Mouse (Mus musculus) fat pad, adult 2 months (tissue): ENCODE results near the gene Fyn.

ENCODE experiments used
- DNase-seq: peaks from one replicate; pipeline ENCODE4 v3.0.0-alpha.2; 2011; ENCODE audit warnings: low read depth, low spot score; ENCODE audit errors: extremely low read depth

Fyn gene

DNA sequence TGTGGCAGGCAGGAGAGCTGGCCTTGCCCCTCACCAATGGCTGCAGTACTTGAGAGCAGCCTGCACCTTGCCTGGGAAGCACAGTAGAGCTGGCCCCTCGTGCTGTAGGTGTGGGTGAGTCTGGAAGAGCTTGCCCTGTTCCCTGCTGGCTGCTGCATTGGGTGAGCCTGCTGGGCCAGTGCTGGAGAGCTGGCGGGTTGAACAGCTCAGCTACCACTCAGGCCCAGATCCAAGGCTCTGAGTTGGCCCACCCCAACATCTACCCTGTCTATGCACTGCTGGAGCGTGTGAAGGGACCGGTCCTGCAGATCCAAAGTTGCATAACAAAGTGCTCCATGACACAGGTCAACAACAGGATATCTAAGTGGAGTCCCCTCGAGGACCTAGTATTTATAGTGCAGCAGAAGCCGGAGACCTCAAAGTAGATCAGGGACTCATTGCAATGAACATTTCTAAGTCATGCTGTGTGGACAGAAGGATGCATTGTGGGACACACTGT, 41.5 kb downstream of the Fyn start:
- DNase-seq, result no peak

DNA sequence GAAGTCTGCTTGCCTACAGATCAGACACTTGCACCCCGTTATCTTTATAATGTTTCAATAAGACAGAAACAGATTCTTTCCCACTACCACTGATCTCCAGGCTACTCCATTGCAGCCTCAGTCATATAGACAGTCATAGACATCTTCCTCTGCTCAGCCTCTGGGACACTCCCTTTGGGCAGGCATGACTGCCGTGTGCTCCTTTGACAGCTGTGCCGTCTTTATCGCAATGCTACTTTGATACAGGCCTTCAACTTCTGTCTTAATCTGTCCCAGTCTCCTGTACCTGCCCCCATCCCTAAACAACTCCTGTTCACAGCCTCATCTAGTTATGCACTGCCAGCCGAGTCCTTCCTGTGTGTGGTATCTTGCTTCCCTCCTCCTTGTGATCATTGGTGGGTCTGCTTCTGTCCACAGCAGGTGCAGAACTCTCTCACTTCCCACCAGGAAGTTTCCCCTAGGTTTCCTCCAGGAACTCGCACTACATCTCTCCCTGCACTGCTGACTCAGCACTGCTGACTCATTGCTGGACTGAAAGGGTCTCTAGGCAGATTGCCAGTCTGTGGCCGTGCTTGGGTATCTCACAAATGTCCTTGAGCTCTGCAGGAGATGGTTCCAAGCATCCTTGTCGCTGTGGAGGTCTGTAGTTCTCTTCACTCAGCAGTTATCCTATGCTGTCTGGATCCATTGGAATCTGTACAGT, 43.4 kb downstream of the Fyn start:
- no peak for DNase-seq

DNA sequence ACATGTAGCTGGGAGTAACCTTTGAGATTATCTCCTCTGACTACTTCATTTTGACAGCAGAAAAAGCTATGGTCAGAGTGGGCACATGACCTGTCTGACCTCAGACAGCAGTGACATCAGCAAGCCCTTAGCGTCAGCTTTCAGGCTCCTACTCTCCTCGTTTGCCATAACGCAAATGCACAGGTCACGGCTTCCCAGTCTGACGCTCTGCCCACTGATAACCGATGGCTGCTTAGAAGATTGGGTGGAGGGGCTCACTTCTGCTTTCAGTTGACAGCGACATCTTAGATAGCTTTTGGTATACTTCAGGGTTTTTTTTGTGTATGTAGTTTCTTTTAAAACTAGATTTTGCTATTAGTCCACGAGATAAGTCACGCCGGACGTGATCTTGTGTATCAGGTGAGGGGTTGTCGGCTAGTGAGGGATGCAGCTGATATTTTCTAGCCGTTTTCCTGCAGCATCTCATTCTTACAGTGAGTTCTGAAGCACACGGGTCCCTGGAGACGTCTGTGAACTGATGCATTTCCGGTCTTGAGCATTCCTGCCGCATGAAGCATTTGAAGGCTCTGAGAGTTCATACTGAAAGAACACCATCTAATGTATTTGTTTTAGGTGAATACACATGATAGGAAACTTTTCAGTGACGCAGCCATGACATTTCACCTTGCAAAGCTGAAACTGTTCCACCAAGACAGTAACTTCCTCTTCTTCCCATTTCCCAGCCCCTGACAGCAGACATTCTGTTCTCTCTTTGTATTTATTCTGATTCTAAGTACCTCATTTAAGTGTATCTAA, 44.4 kb downstream of the Fyn start:
- no peak for DNase-seq

DNA sequence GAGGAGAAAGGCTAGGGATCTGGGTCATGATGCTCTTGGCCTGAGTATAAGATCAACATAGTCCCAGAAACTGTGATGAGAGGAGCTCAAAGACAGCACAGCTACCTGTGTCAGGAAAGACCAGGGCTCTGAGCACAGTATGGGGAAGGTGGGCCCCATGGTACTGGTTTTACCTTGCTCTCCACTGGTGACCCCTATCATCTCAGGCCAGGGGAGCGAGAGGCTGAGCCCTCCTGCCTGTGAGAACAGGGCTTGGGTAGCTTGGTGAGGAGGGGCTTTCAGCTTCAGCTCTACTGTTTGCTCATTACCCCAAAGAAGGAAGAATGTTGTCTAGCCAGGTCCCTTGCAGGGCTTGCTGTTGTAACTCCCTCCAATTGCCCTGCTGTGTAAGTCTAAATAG, 45.4 kb downstream of the Fyn start:
- DNase-seq, result no peak

DNA sequence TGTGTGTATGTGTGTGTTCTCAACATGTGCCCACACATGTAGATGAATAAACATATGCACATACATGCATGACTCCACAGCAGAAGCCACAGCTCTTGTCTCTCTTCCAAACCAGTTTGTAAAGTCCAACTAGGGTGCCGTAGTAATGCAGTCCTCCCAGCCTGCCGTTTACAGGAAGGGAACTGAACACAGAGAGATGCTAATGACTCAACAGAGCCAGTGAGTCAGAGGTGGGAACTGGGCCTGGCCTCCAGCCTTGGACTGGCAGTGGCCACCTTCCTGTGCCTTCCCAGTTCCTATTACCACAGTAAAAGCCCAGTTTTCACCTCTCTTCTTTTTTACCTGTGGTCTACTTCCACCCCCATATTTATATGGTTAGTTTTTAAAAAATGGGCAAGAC, 46.9 kb downstream of the Fyn start:
- DNase-seq, result no peak

DNA sequence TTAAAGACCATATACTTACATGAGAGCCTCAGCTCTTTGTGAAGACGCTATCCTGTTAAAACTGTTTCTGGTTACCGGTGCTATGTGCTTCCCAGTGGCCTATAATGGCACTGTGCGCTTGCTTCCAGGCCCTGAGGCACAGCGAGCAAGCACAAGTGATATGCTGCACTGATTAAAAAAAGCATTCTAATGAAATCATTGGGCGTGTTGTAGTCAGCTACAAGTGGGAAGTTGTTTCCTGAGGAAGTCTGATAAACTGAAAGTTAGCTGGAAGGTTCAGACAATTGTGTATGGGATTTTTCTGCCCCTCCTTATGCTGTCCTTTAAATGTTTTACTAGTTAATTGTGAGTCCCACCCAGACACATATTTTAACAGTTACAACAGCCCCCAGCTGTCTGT, 49.0 kb downstream of the Fyn start:
- DNase-seq, result no peak

DNA sequence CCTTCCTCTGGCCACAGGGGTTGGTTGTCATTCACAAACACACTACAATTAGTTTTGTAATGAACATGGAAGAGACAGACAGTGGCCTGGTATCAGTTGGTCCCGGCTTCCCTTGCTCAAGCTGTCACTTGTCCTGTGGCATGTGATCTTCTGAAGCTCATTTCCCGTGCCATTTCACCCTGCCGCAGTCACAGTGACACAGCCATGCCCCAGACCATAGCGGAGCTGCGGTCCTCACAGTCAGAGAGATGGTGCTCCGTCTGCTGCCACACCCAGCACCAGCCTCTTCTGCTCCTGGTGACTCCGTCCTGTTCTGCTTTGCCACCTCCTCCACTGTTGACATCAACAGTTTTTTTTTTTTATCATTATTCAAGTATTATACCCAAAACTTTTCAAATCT, 49.7 kb downstream of the Fyn start:
- no peak for DNase-seq

DNA sequence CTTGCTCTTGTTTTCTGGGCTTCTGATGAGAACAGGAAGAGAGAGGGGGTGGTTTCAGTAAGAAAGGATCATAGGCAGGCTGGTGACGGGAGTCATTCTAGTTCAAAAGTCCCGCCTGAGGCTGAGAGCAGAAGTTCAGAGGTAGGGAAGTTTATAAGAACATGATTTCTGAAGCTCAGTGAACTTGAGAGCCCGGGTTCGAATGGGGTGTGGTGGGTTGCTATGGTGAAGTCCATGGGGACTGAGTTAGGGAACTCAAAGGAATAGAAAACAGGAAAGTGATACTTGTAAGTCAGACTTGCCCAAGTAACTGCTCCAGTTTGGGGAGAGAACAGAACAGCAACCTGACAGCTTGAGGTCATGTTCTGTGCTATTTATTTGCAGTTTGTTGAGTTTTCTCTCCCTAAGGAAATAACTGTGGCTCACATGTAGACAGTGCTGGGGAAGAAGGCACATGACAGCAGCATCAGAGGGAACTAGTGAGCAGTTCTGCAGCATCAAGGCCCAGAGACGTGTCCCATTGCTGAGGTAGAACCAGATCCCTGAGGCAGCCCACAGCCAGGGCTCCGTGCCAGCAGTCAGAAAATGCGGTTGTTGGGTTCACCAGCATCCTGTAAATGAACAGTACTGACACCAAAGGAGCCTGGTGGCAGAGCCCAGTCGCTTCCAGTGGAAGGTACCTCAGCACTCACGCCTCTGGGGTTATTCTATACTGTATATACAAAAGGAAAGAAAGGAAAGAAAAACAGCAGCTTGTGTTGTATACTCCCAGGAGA, 52.4 kb downstream of the Fyn start:
- no peak for DNase-seq

DNA sequence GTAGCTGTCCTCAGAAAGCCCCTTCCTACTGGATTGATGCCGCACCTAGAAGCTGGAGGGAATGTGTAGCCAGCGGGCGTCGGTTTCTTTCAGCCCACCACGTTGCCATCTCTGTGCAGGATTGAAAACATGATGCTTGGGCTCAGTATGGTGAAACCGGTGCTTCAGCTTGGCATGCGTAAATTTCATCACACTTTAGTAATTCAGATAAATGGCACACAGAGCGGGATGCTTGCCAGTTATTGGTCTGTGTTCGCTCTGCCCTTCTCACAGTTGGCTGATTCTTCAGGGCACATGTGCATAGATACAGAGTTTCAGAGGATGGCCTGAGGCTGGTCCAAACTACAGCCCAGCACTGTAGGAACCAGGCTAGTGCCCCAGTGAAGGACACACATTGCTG, 53.1 kb downstream of the Fyn start:
- DNase-seq, result no peak

DNA sequence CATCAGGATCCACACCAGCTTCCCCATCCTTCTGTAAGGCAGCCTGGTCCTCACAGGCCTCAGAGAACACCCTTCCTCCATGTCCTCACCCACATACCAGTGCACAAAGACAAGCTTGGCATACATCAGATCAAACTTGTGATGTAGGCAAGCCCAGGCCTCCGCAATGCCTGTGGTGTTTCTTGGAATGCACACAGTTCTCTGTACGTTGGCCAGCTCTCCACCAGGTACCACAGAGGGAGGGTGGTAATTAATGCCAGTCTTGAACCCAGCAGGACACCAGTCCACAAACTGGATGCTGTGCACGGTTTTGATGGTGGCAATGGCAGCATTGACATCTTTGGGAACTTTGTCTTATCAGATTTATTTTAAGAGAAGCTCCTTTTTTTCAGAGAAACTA, 56.0 kb downstream of the Fyn start:
- no peak for DNase-seq

DNA sequence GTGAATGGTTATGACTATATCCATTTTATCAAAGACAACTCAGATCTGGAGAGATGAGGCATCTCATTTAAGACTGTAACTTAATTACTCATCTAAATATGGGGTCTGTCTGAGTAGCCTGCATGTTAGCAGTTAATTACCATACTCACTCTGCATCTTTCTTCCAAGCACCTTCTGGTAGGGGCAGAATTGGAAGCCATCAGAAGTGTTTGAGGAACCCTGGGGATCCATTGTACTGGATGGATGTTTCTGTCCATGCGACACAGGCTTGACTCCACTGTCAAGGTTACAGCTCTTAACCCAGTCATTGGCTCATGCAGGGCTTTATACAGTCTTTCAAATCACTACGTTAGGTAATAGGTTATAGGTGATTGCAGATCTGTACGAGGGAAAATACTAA, 57.4 kb downstream of the Fyn start:
- DNase-seq, result no peak

DNA sequence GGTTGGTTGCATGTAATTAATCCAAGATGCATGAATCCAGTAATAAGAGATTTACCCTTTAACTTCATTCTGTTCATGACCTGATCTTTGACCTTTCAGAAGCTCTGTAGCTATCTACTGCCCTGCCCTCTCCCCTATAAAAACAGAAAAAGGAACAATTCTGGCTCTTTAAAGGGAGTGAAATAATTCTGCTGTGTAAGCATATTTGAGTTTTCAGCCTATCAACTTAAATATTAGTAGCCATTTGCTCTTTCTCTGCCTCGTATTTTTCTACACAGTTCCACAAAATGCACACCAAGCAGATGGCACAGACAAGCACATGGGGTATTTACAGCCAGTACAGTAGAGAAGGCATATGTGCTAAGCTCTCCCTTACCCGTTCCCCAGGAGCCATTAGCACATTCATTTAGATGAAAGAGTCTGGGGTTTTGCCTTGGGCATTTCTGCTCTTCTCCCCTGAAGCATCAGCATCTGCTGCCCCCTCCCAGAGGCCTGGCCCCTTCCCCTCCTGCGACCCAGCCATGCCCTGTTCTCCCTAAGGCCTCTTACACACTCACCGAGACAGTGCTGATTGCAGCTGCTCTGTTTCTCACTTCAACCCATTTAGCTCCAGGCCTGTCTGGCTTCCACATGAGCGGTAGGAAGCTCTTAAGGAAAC, 58.3 kb downstream of the Fyn start:
- DNase-seq, result no peak

DNA sequence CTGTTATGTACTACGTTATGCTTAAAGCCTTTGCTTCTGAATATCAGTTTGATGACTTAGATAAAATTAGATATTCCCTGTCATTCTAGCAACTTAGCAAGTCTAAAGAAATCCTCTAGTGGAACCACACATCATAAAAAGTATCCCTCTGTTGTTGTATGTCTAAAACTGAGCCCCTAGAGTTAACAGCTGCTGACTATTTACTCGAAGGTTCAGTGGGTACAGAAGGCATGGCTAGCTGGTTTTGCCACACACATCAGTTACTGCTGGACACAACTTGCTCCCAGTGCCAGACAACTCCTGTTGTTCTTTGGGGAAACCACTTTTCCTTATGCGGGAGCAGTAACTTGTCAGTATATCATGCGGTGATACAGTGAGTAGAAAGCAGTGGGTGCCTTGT, 61.0 kb downstream of the Fyn start:
- DNase-seq, result no peak

DNA sequence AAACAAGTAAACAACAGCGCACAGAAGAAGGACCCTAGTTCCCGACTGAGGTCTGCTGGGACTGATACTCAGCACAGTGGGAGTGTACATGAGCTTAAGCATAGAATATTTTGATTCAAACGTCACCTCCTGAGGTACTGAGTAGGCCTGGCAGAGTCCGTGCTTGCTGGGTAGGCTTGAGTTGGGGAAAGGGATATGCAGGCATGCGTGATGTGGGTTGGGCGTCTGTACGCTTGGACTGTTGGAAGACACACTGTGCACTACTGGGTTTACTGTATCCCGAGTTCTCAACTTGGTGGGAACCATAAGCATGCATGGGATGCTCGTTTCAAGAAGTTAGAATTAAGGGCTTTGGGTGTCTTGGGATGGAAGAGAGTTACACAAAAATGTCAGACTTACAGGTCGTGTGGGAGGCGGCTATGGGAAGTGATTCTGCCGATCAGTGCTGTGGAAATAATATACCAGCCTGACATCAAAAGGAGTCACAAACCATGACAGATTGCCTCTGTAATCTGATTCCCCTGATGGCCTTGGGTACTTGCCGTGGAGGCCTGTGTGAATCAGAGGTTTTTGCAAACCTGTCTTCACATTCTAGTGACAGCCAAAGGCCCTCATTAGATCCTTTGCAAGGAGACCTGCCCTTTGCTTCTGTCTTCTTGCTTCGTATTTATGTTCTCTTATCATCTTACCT, 61.6 kb downstream of the Fyn start:
- no peak for DNase-seq

DNA sequence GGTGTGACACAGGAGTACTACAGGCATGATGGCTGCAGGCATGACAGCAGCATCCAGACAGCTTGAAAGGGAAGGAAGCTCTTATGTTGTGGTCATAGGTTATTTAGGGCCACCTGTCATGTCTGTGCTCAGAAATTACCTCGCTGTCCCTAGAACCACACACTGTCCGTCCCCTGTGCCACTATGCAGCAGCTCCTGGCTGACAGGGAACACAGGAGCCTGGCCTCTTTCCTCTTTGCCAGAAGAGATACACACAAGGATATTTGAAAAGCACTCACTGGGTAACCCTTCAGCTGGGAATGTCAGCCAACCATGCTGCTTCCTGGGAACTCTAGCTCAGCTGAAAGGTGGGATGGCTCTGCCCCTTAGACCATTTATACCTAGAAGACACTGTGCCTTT, 62.6 kb downstream of the Fyn start:
- DNase-seq, result no peak

DNA sequence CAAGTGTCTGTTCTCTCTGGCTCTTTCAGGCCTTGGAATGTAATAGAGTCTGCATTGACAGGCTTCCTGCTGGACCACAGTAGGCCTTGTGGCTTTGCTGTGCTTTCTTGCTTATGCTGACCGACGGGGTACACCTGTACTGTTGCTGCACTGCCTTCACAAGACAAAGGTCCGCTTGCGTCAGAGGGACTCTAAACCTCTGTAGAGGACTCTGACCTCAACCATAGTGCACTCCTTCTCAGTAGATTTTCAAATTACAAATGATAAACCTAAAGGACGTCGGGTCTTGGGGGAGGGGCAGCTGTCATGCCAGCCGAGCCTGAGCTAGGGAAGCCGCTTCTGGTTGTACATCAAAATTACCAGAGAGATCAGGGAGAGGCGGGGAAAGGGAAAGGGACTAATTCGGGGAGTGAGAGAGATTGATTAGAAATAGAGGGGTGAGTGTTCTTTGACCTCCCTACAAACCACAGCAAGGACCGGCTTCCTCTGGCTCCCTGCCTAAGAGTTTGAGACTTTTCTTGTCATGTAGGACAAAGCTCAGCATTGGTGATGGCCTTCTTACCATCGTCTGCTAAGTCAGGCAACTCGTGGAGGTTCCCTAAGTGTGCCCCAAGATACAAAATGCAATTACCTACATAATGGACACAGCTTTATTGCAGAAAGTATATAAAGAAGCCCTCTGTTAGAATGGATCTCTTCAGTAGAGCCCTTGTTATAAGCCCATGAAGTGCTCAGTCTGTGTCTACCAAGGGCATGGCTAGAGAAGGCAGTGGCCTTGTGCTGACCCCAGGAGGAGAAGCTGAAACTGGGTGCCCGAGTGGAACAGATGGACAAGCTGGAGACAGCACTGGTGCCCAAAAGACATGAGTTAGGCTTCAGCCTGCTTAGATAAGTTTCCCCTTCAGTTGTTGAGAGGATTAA, 64.3 kb downstream of the Fyn start:
- no peak for DNase-seq

DNA sequence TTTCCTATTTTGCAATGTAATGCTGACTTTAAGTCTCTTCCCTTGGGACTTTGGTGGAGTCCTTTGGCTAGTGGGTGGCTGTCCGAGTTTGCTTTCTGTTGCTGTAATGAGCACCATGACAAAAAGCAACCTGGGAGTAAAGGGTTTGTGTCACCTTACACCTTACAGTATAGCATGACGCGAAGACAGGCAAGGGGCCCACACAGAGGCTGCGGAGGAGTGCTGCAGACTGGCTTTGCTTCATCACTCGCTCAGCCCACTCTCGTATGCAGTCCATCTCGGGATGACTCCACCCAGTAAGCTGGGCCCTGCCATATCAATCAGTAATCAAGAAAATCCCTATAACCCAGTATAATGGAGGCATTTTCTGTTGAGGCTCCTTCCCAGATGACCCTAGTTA, 65.2 kb downstream of the Fyn start:
- no peak for DNase-seq

DNA sequence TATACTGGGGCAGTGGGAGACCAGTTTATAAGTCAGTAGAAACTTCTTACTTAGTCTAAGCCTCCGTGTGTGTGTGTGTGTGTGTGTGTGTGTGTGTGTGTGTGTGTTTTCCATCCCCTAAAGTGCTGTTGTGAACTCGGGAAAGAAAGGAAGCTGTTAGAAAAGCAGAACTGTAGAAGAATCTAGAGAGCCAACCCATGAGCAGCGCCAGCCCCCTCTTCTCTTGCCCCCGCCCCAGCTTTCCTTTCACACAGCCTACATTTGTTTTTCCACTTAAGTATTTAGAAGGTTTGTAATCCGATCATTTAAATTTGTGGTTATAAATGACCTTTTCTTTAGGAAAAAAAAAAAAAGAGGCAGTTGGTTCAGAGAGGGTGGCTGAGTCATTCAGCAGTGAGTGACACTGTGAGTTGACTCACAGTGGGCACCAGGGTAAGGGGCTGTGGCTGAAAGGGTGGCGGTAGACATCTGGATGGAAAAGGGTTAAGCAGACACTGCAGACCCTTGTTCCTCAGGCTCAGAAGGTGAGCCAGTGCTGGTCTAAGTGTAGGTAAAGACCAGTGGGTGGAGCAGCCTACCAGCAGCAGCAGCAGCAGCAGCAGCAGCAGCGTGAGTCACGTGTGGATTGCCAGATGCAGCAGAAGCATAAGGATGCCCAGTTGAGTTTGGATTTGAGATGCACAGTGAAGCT, 66.2 kb downstream of the Fyn start:
- DNase-seq, result no peak

DNA sequence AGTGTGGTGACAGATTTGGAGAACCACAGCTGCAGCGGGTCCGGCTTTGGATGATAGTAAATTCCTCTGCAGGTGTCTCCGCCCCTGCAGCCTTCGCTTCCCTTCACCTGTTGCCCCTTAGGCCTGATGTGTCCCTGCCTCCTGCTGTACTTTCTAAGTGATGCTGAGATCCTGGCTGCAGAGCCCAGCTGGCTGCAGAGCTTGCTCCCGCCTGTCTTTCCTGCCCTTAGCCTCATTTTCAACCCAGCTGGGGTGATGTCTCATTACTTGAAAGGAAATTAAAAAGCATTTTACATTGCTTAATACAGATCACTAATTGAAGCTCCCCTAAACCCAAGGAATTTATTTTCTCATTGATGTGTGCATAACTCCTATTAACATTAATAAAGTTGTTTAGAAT, 70.2 kb downstream of the Fyn start:
- DNase-seq, result no peak
